Mouse (Mus musculus) CH12.LX (cell line): Measurements from ENCODE around the gene Ptpn14. TPM values are rescaled to one million over a fixed set of nuclear protein-coding genes. Genes with fewer than 3 reads are reported as not detected.

ENCODE experiments used
- DNase-seq: peaks from one replicate; pipeline ENCODE4 v3.0.0-alpha.2; 2013; ENCODE audit errors: extremely low read depth
- H3K27ac ChIP-seq: 2 replicates; pipeline ENCODE4 v1.5.1; 2012; ENCODE audit warnings: low read depth, mild to moderate bottlenecking, control low read depth, moderate library complexity; ENCODE audit not compliant: insufficient read depth
- H3K27me3 ChIP-seq: replicated peaks from 2 replicates; pipeline ENCODE3; 2012; ENCODE audit warnings: inconsistent platforms
- H3K36me3 ChIP-seq, 2 experiments: replicated peaks in 1 of 2; 2 replicates each; pipeline versions ENCODE3 to v1.6.1; 2012; ENCODE audit warnings: inconsistent platforms in 1 of 2, low read length in 1 of 2, mild to moderate bottlenecking in 1 of 2, mixed read lengths in 1 of 2, moderate library complexity in 1 of 2; ENCODE audit not compliant: control insufficient read depth in 1 of 2, insufficient read depth in 1 of 2
- H3K4me1 ChIP-seq, 2 experiments: 2 replicates each; pipeline ENCODE4 v1.6.1; 2012; ENCODE audit warnings: inconsistent platforms in 1 of 2, moderate library complexity in 1 of 2; ENCODE audit not compliant: insufficient read depth in 2 of 2, control insufficient read depth in 1 of 2
- H3K4me2 ChIP-seq: 2 replicates; pipeline ENCODE4 v1.6.1; 2012; ENCODE audit warnings: low read depth, mild to moderate bottlenecking, control low read depth; ENCODE audit not compliant: poor library complexity, insufficient read depth, severe bottlenecking
- H3K4me3 ChIP-seq, 3 experiments: fragments of 150-350 bp in 1 of 3; sonication (generic) in 1 of 3; replicated peaks in 1 of 3; 2 replicates each; pipeline versions ENCODE3 to v1.5.1; 2011 to 2012; ENCODE audit warnings: low read depth in 2 of 3, low read length in 2 of 3, mild to moderate bottlenecking in 2 of 3, moderate library complexity in 2 of 3, control low read depth in 1 of 3, improper control_type of control experiment in 1 of 3, inconsistent platforms in 1 of 3, mixed read lengths in 1 of 3; ENCODE audit not compliant: poor library complexity in 1 of 3
- H3K79me2 ChIP-seq: replicated peaks from 2 replicates; pipeline ENCODE4 v1.6.1; 2012; ENCODE audit warnings: mild to moderate bottlenecking, moderate library complexity; ENCODE audit not compliant: control insufficient read depth, poor library complexity, insufficient read depth, severe bottlenecking; ENCODE audit errors: extremely low read depth
- H3K9ac ChIP-seq: 2 replicates; pipeline ENCODE4 v1.6.1; 2012; ENCODE audit warnings: low read depth, mild to moderate bottlenecking, control low read depth, moderate library complexity; ENCODE audit not compliant: insufficient read depth
- H3K9me3 ChIP-seq: replicated peaks from 2 replicates; pipeline ENCODE3; 2012; ENCODE audit warnings: low read length, inconsistent platforms, mixed read lengths
- BHLHE40 ChIP-seq: IDR thresholded peaks from 2 replicates; pipeline ENCODE4 v1.6.1; 2011; ENCODE audit warnings: mild to moderate bottlenecking, low read depth, low read length, improper control_type of control experiment
- CHD2 ChIP-seq: IDR thresholded peaks from 2 replicates; pipeline ENCODE4 v1.6.1; 2011; ENCODE audit warnings: low read length, improper control_type of control experiment
- CTCF ChIP-seq, 2 experiments: IDR thresholded peaks in 1 of 2; conservative IDR thresholded peaks in 1 of 2; 2 replicates each; pipeline ENCODE4 v1.5.1; 2011 to 2012; ENCODE audit warnings: low read depth in 2 of 2, low read length in 2 of 2, improper control_type of control experiment in 1 of 2, inconsistent platforms in 1 of 2, mild to moderate bottlenecking in 1 of 2, moderate library complexity in 1 of 2
- E2F4 ChIP-seq: IDR thresholded peaks from 2 replicates; pipeline ENCODE4 v1.6.1; 2011; ENCODE audit warnings: low read depth, low read length, improper control_type of control experiment; ENCODE audit not compliant: insufficient replicate concordance
- ELF1 ChIP-seq: IDR thresholded peaks from 2 replicates; pipeline ENCODE4 v1.6.1; 2014; ENCODE audit warnings: low read depth, mild to moderate bottlenecking, inconsistent platforms, low read length, improper control_type of control experiment
- EP300 ChIP-seq: IDR thresholded peaks from 2 replicates; pipeline ENCODE4 v1.6.1; 2011; ENCODE audit warnings: low read length, improper control_type of control experiment
- ETS1 ChIP-seq: conservative IDR thresholded peaks from 2 replicates; pipeline ENCODE4 v1.6.1; 2012; ENCODE audit warnings: low read depth, mild to moderate bottlenecking, inconsistent platforms, low read length, improper control_type of control experiment, moderate library complexity
- HCFC1 ChIP-seq: IDR thresholded peaks from 2 replicates; pipeline ENCODE4 v1.6.1; 2012; ENCODE audit warnings: low read depth, mild to moderate bottlenecking, inconsistent platforms, low read length, improper control_type of control experiment
- IRF4 ChIP-seq: IDR thresholded peaks from 2 replicates; pipeline ENCODE4 v1.6.1; 2014; ENCODE audit warnings: low read depth, mild to moderate bottlenecking, inconsistent platforms, low read length, improper control_type of control experiment
- JUN ChIP-seq: IDR thresholded peaks from 2 replicates; pipeline ENCODE4 v1.6.1; 2011; ENCODE audit warnings: low read depth, mild to moderate bottlenecking, low read length, improper control_type of control experiment, moderate library complexity; ENCODE audit not compliant: insufficient read depth
- KAT2A ChIP-seq: IDR thresholded peaks from 2 replicates; pipeline ENCODE4 v1.6.1; 2012; ENCODE audit warnings: low read length, improper control_type of control experiment, inconsistent platforms; ENCODE audit not compliant: insufficient replicate concordance
- MAFK ChIP-seq: IDR thresholded peaks from 2 replicates; pipeline ENCODE4 v1.6.1; 2011; ENCODE audit warnings: low read length, improper control_type of control experiment; ENCODE audit not compliant: insufficient replicate concordance
- MAZ ChIP-seq: IDR thresholded peaks from 2 replicates; pipeline ENCODE4 v1.6.1; 2012; ENCODE audit warnings: low read depth, mild to moderate bottlenecking, inconsistent platforms, low read length, improper control_type of control experiment, moderate library complexity
- MXI1 ChIP-seq: IDR thresholded peaks from 2 replicates; pipeline ENCODE4 v1.6.1; 2011; ENCODE audit warnings: mild to moderate bottlenecking, low read depth, low read length, improper control_type of control experiment
- NRF1 ChIP-seq: IDR thresholded peaks from 2 replicates; pipeline ENCODE4 v1.6.1; 2014; ENCODE audit warnings: low read depth, mild to moderate bottlenecking, inconsistent platforms, low read length, improper control_type of control experiment, moderate library complexity
- PAX5 ChIP-seq: IDR thresholded peaks from 2 replicates; pipeline ENCODE4 v1.6.1; 2012; ENCODE audit warnings: low read length, inconsistent platforms, mixed read lengths
- POLR2AphosphoS2 ChIP-seq: IDR thresholded peaks from 2 replicates; pipeline ENCODE4 v1.6.1; 2011; ENCODE audit warnings: low read depth, low read length, improper control_type of control experiment
- RAD21 ChIP-seq: IDR thresholded peaks from 2 replicates; pipeline ENCODE4 v1.6.1; 2011; ENCODE audit warnings: low read depth, mild to moderate bottlenecking, low read length, improper control_type of control experiment, moderate library complexity
- SMC3 ChIP-seq: IDR thresholded peaks from 2 replicates; pipeline ENCODE4 v1.6.1; 2011; ENCODE audit warnings: low read depth, low read length, improper control_type of control experiment
- TCF12 ChIP-seq: IDR thresholded peaks from 2 replicates; pipeline ENCODE4 v1.6.1; 2014; ENCODE audit warnings: low read depth, mild to moderate bottlenecking, inconsistent platforms, low read length, improper control_type of control experiment
- USF1 ChIP-seq: IDR thresholded peaks from 2 replicates; pipeline ENCODE4 v1.6.1; 2014; ENCODE audit warnings: low read depth, mild to moderate bottlenecking, inconsistent platforms, low read length, improper control_type of control experiment
- USF2 ChIP-seq: conservative IDR thresholded peaks from 2 replicates; pipeline ENCODE4 v1.6.1; 2011; ENCODE audit warnings: low read depth, low read length, improper control_type of control experiment
- ZC3H11A ChIP-seq: IDR thresholded peaks from 2 replicates; pipeline ENCODE4 v1.6.1; 2012; ENCODE audit warnings: low read depth, mild to moderate bottlenecking, inconsistent platforms, low read length, improper control_type of control experiment
- ZKSCAN1 ChIP-seq: IDR thresholded peaks from 2 replicates; pipeline ENCODE4 v1.6.1; 2012; ENCODE audit warnings: low read depth, inconsistent platforms, low read length, improper control_type of control experiment, borderline replicate concordance
- ZNF384 ChIP-seq: IDR thresholded peaks from 2 replicates; pipeline ENCODE4 v1.6.1; 2012; ENCODE audit warnings: low read depth, low read length, improper control_type of control experiment, inconsistent platforms
- dilution Hi-C: fragments of 300-500 bp; cut with MboI; formaldehyde crosslinking; loops from 2 replicates; pipeline ENCODE4 v1.14.3; 2020; ENCODE audit warnings: low sequenced_read_pairs; ENCODE audit not compliant: extremely low pct_unique_long_range_greater_than_20kb, extremely low pct_ligation_motif_present
- in situ Hi-C: fragments of 300-500 bp; cut with MboI; formaldehyde crosslinking; loops from 3 replicates; pipeline ENCODE4 v1.14.3; 2019; ENCODE audit warnings: low sequenced_read_pairs, low pct_ligation_motif_present, low pct_unique_long_range_greater_than_20kb, mixed read lengths
- polyA plus RNA-seq: library from polyadenylated mRNA; unstranded; fragments of >175 nt; gene quantifications from 2 replicates; pipeline ENCODE4 v1.2.1, GENCODE M21; 2012; ENCODE audit warnings: low read depth; ENCODE audit not compliant: insufficient read length
- total RNA-seq, 2 experiments: library from RNA; depleted of rRNA; stranded (reverse); fragments of 300-350 nt in 1 of 2; fragments of >200 nt in 1 of 2; gene quantifications; 2 replicates each; pipeline ENCODE4 v1.2.3; 2012 to 2014

Ptpn14 gene
- total and polyA plus RNA-seq, 3 experiments = under 0.01 to 0.10 TPM; not detected in 1

- Histone ChIP-seq H3K36me3 (no peaks in the 10 kb centered on the region), H3K9ac (no peak overlapping the region), H3K79me2 (no peaks in the 10 kb centered on the region), H3K27me3 (peaks cover 16% of the 10 kb centered on the region), H3K27ac (no peak overlapping the region), H3K4me3 (no peak overlapping the region), H3K4me2 (no peak overlapping the region), H3K9me3 (no peaks in the 10 kb centered on the region), H3K4me1 (peaks cover 13 to 47% of the 10 kb centered on the region in 2 experiments)
- TF ChIP-seq PAX5 (no peak), TCF12 (no peak), KAT2A (no peak), MXI1 (no peak), JUN (no peak), SMC3 (no peak), CHD2 (no peak), EP300 (no peak), USF2 (no peak), POLR2AphosphoS2 (no peak), ETS1 (no peak), IRF4 (no peak), CTCF (conservative IDR thresholded peaks at IDR 0.05 in 1 of 2, IDR thresholded peaks at IDR 0.05 in 1 of 2; ENCODE audit: low read depth in 2 of 2, low read length in 2 of 2) (no peak), E2F4 (no peak), BHLHE40 (no peak), MAFK (no peak), NRF1 (no peak), ZC3H11A (no peak), ZNF384 (no peak), USF1 (no peak)
- in situ Hi-C loops (no loop called here), dilution Hi-C loops (no loop called here)
- DNase-seq = no peak
These were observed 63.6 kb downstream of the Ptpn14 start for GRCm38 (mm10) chr1:189791534-189792217.

GRCm38 (mm10) chr1:189792560-189793195 is 64.6 kb downstream of the Ptpn14 start:
- Histone ChIP-seq H3K79me2 (no peaks in the 10 kb centered on the region), H3K27ac (no peak overlapping the region), H3K36me3 (no peaks in the 10 kb centered on the region), H3K27me3 (peaks cover 25% of the 10 kb centered on the region), H3K9me3 (no peaks in the 10 kb centered on the region), H3K4me2 (no peak overlapping the region), H3K4me1 (peaks cover 13 to 42% of the 10 kb centered on the region in 2 experiments), H3K9ac (no peak overlapping the region), H3K4me3 (no peak overlapping the region)
- no peak for TF ChIP-seq ELF1
- TF ChIP-seq MAZ = no peak
- no peak for TF ChIP-seq KAT2A
- no peak for TF ChIP-seq ZC3H11A
- TF ChIP-seq EP300 = no peak
- TF ChIP-seq IRF4 = no peak
- no peak for TF ChIP-seq RAD21
- no peak for TF ChIP-seq ZKSCAN1
- TF ChIP-seq HCFC1 = no peak
- no peak for TF ChIP-seq TCF12
- TF ChIP-seq MAFK = no peak
- dilution Hi-C loops = no loop called here
- DNase-seq = no peak
- in situ Hi-C loops = no loop called here
